Mouse (Mus musculus) kidney, adult 11 months (tissue): ENCODE measurements around the gene Shb.

ENCODE experiments used
- DNase-seq: peaks from one replicate; pipeline ENCODE4 v3.0.0; 2022

Gene Shb

GRCm38 (mm10) chr4:45503380-45503779, 28.9 kb downstream of the Shb start:
- DNase-seq = no peak

- peak; percentile 73 for DNase-seq
These were observed 30.3 kb downstream of the Shb start for GRCm38 (mm10) chr4:45502002-45502401.

- peak; percentile 53 for DNase-seq
These were observed 31.9 kb downstream of the Shb start for GRCm38 (mm10) chr4:45500381-45500780.

- DNase-seq = no peak
These were observed 32.7 kb downstream of the Shb start for GRCm38 (mm10) chr4:45499556-45499955.

GRCm38 (mm10) chr4:45499081-45499480, 33.2 kb downstream of the Shb start:
- DNase-seq = no peak

GRCm38 (mm10) chr4:45498345-45498744, 33.9 kb downstream of the Shb start:
- no peak for DNase-seq

GRCm38 (mm10) chr4:45497282-45497681, 35.0 kb downstream of the Shb start:
- no peak for DNase-seq

- DNase-seq = no peak
These were observed 36.6 kb downstream of the Shb start for GRCm38 (mm10) chr4:45495531-45496201.

GRCm38 (mm10) chr4:45493786-45494400, 38.4 kb downstream of the Shb start:
- no peak for DNase-seq

- no peak for DNase-seq
These were observed 39.2 kb downstream of the Shb start for GRCm38 (mm10) chr4:45493118-45493517.

GRCm38 (mm10) chr4:45492681-45493081, 39.6 kb downstream of the Shb start:
- DNase-seq = no peak

GRCm38 (mm10) chr4:45491685-45492601, 40.3 kb downstream of the Shb start:
- DNase-seq = no peak

GRCm38 (mm10) chr4:45491119-45491679, 41.1 kb downstream of the Shb start:
- DNase-seq = peak; percentile 84

- no peak for DNase-seq
These were observed 42.1 kb downstream of the Shb start for GRCm38 (mm10) chr4:45490036-45490752.

GRCm38 (mm10) chr4:45489141-45490035, 42.9 kb downstream of the Shb start:
- peak; percentile 82 for DNase-seq

- DNase-seq = peak; percentile 85
These were observed 44.6 kb downstream of the Shb start for GRCm38 (mm10) chr4:45487681-45488081.

- DNase-seq = no peak
These were observed 47.2 kb downstream of the Shb start for GRCm38 (mm10) chr4:45485024-45485423.

GRCm38 (mm10) chr4:45483271-45484245, 48.7 kb downstream of the Shb start:
- DNase-seq = peak; percentile 41

GRCm38 (mm10) chr4:45482271-45482670, 50.0 kb downstream of the Shb start:
- DNase-seq = no peak

GRCm38 (mm10) chr4:45481431-45481830, 50.8 kb downstream of the Shb start:
- DNase-seq = no peak
